Mouse (Mus musculus) liver, adult 2 months (tissue): ENCODE measurements around the gene Ifrd1. TPM values are rescaled to one million over a fixed set of nuclear protein-coding genes. Genes with fewer than 3 reads are reported as not detected.

Experiments
- DNase-seq: peaks from one replicate; pipeline ENCODE4 v3.0.0-alpha.2; 2011; ENCODE audit warnings: low read depth, low spot score; ENCODE audit errors: extremely low read depth
- H3K27ac ChIP-seq: fragments of 200-500 bp; replicated peaks from 2 replicates; pipeline ENCODE4 v1.5.1; 2012; ENCODE audit warnings: low read depth, mild to moderate bottlenecking, control low read depth, inconsistent platforms, low read length; ENCODE audit not compliant: insufficient read depth
- H3K27me3 ChIP-seq: fragments of 200-500 bp; 2 replicates; pipeline ENCODE4 v1.6.1; 2012; ENCODE audit warnings: mild to moderate bottlenecking, moderate library complexity, low read length, inconsistent platforms; ENCODE audit not compliant: control insufficient read depth, insufficient read depth
- H3K36me3 ChIP-seq: fragments of 200-500 bp; 2 replicates; pipeline ENCODE4 v1.6.1; 2012; ENCODE audit warnings: low read length, inconsistent platforms; ENCODE audit not compliant: control insufficient read depth, insufficient read depth
- H3K4me1 ChIP-seq: fragments of 200-500 bp; 2 replicates; pipeline ENCODE4 v1.6.1; 2011; ENCODE audit warnings: low read length; ENCODE audit not compliant: control insufficient read depth, insufficient read depth
- H3K4me3 ChIP-seq: fragments of 200-500 bp; 2 replicates; pipeline ENCODE4 v1.5.1; 2011; ENCODE audit warnings: low read depth, mild to moderate bottlenecking, control low read depth, low read length, moderate library complexity; ENCODE audit not compliant: insufficient read depth
- H3K79me2 ChIP-seq: fragments of 200-500 bp; 2 replicates; pipeline ENCODE4 v1.6.1; 2012; ENCODE audit warnings: inconsistent platforms, mild to moderate bottlenecking, low read length, moderate library complexity; ENCODE audit not compliant: control insufficient read depth, insufficient read depth
- H3K9ac ChIP-seq: fragments of 200-500 bp; 2 replicates; pipeline ENCODE4 v1.6.1; 2012; ENCODE audit warnings: low read depth, mild to moderate bottlenecking, control low read depth, inconsistent platforms, low read length
- CTCF ChIP-seq: fragments of 200-500 bp; IDR thresholded peaks from 2 replicates; pipeline ENCODE4 v1.5.1; 2011; ENCODE audit warnings: low read depth, low read length, control low read depth
- POLR2A ChIP-seq: fragments of 200-500 bp; IDR thresholded peaks from 2 replicates; pipeline ENCODE4 v1.6.1; 2011; ENCODE audit warnings: low read length, control low read depth; ENCODE audit not compliant: insufficient read depth; ENCODE audit errors: extremely low read depth
- WGBS: fragments of 180-500 bp; shearing (Covaris S2); methylation state at CpG from one replicate; pipeline ENCODE4 v1.1.7; 2018; 5-methylcytosine and 5-hydroxymethylcytosine counted together
- polyA plus RNA-seq: library from polyadenylated mRNA; depleted of rRNA; stranded (reverse); fragments of >200 nt; gene quantifications from 2 replicates; pipeline ENCODE4 v1.2.3, GENCODE M21; 2012
- total RNA-seq: library from RNA; depleted of rRNA; stranded (reverse); fragments of >200 nt; gene quantifications from 2 replicates; pipeline ENCODE4 v1.2.3, GENCODE M21; 2014

Gene Ifrd1
- total and polyA plus RNA-seq, 2 experiments, result 4.8 to 24.3 TPM

DNA sequence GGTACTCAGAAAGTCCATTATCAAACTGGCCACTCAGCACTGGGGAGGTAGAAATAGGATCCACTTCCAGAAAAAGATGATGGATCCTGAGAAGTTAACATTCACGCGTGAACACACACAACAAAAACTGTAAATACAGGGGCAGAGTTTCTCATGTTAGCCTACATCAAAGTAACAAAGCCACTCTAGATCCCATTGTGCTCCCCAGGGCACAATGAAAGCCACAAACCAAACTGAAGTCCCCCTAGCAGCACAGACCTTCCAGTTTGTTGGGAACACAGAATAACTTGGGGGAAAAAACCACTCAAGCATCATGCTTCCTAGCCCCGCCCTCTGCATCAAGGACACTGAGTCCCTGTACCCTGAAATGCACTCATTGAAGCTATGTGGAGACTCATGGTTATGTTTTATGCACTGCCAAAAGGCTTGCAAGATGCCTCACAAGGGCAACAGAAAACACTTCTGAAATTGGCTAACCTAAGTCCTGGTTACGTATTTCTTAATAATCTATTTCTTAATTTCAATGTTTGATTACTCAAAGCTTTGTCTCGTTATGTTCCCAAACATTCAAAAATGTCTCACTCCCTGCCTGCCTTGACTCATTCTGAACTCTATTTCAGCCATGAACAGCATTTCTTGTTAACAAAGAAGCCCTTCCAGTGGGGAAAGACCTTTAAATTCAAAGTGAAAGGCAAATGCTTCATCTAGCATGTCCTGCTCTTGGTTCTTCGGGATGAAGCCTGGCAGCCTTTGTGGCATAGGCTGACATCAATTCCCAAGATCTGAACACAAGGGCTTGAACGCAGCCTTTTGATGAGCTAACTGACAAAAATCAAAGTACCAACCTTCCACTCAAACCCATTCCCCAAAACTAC is 45.9 kb downstream of the Ifrd1 start:
- Histone ChIP-seq H3K9ac (no peak overlapping the region), H3K27me3 (no peaks in the 10 kb centered on the region), H3K79me2 (no peaks in the 10 kb centered on the region), H3K4me3 (no peak overlapping the region), H3K36me3 (peaks cover 60% of the 10 kb centered on the region), H3K27ac (no peak overlapping the region), H3K4me1 (no peaks in the 10 kb centered on the region)
- WGBS, result 70% methylated on average over 7 of the region's 7 CpGs
- no peak for TF ChIP-seq POLR2A
- TF ChIP-seq CTCF, result no peak
- DNase-seq, result peak; percentile 16

DNA sequence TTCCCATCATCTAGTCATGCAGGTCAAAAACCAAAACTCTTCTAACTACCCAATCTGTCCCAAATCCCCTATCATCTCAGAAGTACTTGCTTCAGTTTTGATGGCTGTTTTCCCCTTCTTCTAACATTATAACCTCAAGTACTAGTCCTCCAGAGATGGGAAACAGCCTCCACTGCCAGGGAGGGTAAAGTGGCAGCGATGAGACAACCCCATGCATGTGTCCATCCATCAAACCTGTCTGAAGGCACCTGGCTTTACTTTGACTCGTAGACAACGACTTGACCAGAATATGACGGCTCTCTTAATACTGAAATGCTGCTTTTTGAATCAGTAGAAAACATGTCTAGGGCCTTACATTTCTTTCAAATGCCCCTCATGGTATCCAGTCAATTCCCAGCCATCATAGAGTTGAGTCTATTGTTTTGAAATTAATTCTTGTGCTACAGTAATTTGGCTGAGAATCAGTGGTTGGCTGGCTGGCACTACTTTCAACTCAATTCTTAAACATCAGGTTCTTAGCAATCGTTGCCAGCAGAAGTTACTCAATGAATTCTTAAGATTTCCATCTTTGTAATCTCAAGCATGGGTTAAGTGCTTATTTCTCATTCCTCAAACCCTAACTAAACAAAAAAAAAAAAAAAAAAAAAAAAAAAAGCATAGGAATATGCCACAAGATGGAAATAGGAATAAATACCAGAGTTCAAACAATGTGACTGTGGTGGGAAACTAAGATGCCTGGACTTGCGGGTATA is 47.6 kb downstream of the Ifrd1 start:
- Histone ChIP-seq H3K36me3 (peaks cover 45% of the 10 kb centered on the region), H3K4me1 (no peaks in the 10 kb centered on the region), H3K9ac (no peak overlapping the region), H3K79me2 (no peaks in the 10 kb centered on the region), H3K27me3 (no peaks in the 10 kb centered on the region), H3K4me3 (no peak overlapping the region), H3K27ac (no peak overlapping the region)
- 91% methylated on average over 6 of the region's 6 CpGs for WGBS
- DNase-seq, result no peak
- TF ChIP-seq CTCF (no peak), POLR2A (no peak)

DNA sequence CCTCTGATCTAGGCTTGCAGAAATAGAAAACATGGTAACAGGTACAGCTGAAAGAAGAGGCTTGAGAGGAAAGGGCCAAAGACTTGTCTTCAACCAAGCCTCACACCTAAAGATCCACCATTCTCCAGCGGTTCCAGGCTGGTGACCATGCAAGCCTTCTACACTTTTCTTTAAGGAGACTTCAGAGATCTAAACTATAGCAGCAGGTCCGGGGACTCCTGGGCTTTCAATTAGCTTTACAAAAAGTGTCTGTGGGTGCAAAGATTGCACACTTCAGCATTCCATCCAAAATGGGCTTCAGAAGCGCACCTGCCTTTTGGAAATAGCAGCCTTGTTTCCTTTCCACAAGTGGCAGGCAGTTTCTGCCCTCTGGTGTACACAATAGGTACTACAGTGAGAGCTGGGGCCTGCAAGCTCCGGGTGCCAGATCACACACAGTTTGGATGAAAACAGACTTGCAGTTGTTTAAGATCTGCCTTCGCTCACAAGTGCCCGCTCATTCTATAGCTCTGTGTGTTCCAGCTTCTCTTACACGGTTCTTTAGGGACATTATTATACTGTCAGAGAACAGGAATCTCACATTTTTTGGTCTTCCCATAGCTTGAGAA is 48.4 kb downstream of the Ifrd1 start:
- Histone ChIP-seq H3K4me3 (no peak overlapping the region), H3K27me3 (no peaks in the 10 kb centered on the region), H3K36me3 (peaks cover 37% of the 10 kb centered on the region), H3K79me2 (no peaks in the 10 kb centered on the region), H3K4me1 (no peaks in the 10 kb centered on the region), H3K9ac (no peak overlapping the region), H3K27ac (no peak overlapping the region)
- TF ChIP-seq CTCF (peak; percentile 73), POLR2A (no peak)
- DNase-seq, result peak; percentile 47
- WGBS, result 61% methylated on average over 7 of the region's 7 CpGs

DNA sequence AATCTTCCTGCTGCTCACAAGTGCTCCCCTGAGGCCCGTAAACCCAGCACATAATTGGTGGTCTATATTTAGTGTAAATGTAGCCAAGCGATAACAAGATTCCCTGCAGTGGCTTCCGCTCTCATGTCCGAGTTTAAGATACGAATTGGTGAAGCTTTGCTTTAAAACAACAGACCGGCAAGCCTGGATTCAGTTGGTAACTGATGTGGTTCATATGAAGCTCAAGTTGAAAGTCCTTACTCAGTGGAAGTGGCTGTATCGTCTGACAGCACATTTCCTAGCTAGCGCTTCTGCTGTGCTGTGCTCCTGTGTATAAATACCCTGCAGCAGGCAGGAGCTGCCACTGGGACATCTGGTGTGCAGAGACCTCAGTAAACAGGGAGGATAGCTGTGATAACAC is 49.0 kb downstream of the Ifrd1 start, which contains the start of gene Lsmem1:
TSS of gene Lsmem1 (minus strand) at position 189 of the 400 bp plus-strand sequence.
- TF ChIP-seq POLR2A, result no peak
- H3K27me3 ChIP-seq, result no peaks in the 10 kb centered on the region
- WGBS, result 90% methylated on average over 8 of the region's 8 CpGs
- DNase-seq, result peak; percentile 3
- H3K27ac ChIP-seq, result no peak within 1 kb of the TSS
- no peaks in the 10 kb centered on the region for H3K4me1 ChIP-seq
- H3K36me3 ChIP-seq, result peaks cover 31% of the 10 kb centered on the region
- H3K9ac ChIP-seq, result no peak within 1 kb of the TSS
- no peak within 1 kb of the TSS for H3K4me3 ChIP-seq
- H3K79me2 ChIP-seq, result no peaks in the 10 kb centered on the region

DNA sequence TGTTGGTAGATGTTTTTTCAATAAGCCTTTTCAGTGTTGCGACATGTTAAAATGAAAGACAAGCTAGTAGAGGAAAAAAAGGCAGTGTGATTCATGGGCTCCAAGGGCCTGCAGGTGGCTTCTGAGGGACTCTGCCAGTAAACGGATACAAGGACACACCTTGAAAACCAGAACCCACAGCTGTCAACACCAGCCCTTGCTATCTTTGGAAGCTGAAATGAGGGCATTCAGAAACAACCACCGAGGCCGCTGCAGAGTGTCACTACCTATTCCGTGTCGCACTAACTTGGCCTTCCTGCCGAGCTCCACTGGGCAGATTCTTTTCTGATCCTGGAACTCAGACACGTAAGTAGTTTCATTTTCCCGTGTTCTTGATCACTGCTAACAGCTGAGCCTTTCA is 49.9 kb downstream of the Ifrd1 start:
- TF ChIP-seq CTCF (no peak), POLR2A (no peak)
- no peak for DNase-seq
- no peaks in the 10 kb centered on the region for H3K27me3 ChIP-seq
- 83% methylated on average over 9 of the region's 9 CpGs for WGBS
- H3K4me1 ChIP-seq, result no peaks in the 10 kb centered on the region
- H3K4me3 ChIP-seq, result no peak overlapping the region
- H3K79me2 ChIP-seq, result no peaks in the 10 kb centered on the region
- H3K36me3 ChIP-seq, result peaks cover 23% of the 10 kb centered on the region
- no peak overlapping the region for H3K27ac ChIP-seq
- H3K9ac ChIP-seq, result no peak overlapping the region
